Mouse (Mus musculus) megakaryocyte, embryonic 14.5 days (primary cell): ENCODE data around the gene Morc1.

Experiments used
- FLI1 ChIP-seq: IDR thresholded peaks from 2 replicates; pipeline ENCODE4 v1.6.1; 2012; ENCODE audit warnings: low read length, inconsistent platforms, mixed read lengths
- GATA1 ChIP-seq: IDR thresholded peaks from 3 replicates; pipeline ENCODE4 v1.6.1; 2012; ENCODE audit warnings: mixed read lengths, low read length, inconsistent platforms, borderline replicate concordance

GRCm38 (mm10) chr16:48410125-48410524 is 20.9 kb upstream of the Morc1 start:
- TF ChIP-seq GATA1 (no peak), FLI1 (no peak)
